Mouse (Mus musculus) heart, embryonic 16.5 days (tissue): ENCODE measurements around the gene Sh3gl3. TPM values are rescaled to one million over a fixed set of nuclear protein-coding genes. Genes with fewer than 3 reads are reported as not detected.

ENCODE experiments used
- ATAC-seq: fragments of 200-750 bp; cut with Nextera tagmentation; replicated peaks from 2 replicates; pipeline ENCODE4 v1.8.0; 2017; ENCODE audit warnings: moderate number of reproducible peaks; ENCODE audit not compliant: insufficient read depth, low FRiP score; ENCODE audit errors: extremely low read depth
- H3K27ac ChIP-seq: fragments of 300-500 bp; sonication (generic); 2 replicates; pipeline ENCODE4 v1.5.1; 2014; ENCODE audit warnings: mild to moderate bottlenecking, low read length, control low read depth, moderate library complexity
- H3K27me3 ChIP-seq: fragments of 300-500 bp; sonication (generic); 2 replicates; pipeline ENCODE4 v1.6.1; 2014; ENCODE audit warnings: low read length, mixed read lengths; ENCODE audit not compliant: control insufficient read depth, insufficient read depth
- H3K36me3 ChIP-seq: fragments of 300-500 bp; sonication (generic); 2 replicates; pipeline ENCODE4 v1.6.1; 2014; ENCODE audit not compliant: control insufficient read depth, insufficient read depth
- H3K4me1 ChIP-seq: fragments of 300-500 bp; sonication (generic); 2 replicates; pipeline ENCODE4 v1.6.1; 2014; ENCODE audit warnings: low read length, mixed read lengths; ENCODE audit not compliant: control insufficient read depth, insufficient read depth
- H3K4me2 ChIP-seq: fragments of 300-500 bp; sonication (generic); 2 replicates; pipeline ENCODE4 v1.6.1; 2014; ENCODE audit warnings: low read depth, mild to moderate bottlenecking, control low read depth, low read length
- H3K4me3 ChIP-seq: fragments of 300-500 bp; sonication (generic); 2 replicates; pipeline ENCODE4 v1.5.1; 2014; ENCODE audit warnings: mild to moderate bottlenecking, control low read depth, low read length
- H3K9ac ChIP-seq: fragments of 300-500 bp; sonication (generic); 2 replicates; pipeline ENCODE4 v1.6.1; 2014; ENCODE audit warnings: low read length, control low read depth
- H3K9me3 ChIP-seq: fragments of 300-500 bp; sonication (generic); replicated peaks from 2 replicates; pipeline ENCODE4 v1.6.1; 2016; ENCODE audit warnings: low read length; ENCODE audit not compliant: control insufficient read depth
- WGBS: fragments of 180-500 bp; shearing (Covaris S2); extraction: QIAGEN DNeasy Blood & Tissue Kit; methylation state at CpG from one replicate; pipeline ENCODE4 v1.1.7; 2014; 5-methylcytosine and 5-hydroxymethylcytosine counted together
- polyA plus RNA-seq: library from polyadenylated mRNA; unstranded; fragments of >200 nt; fragmentation: Nextera tagmentation; extraction: Ambion mirVana; gene quantifications from 2 replicates; pipeline ENCODE4 v1.2.1, GENCODE M21; 2015

Sh3gl3 gene
- polyA plus RNA-seq, 1 experiment from 2014 or later, result 4.6 TPM

- Histone ChIP-seq H3K27ac (no peak overlapping the region), H3K9ac (no peak overlapping the region), H3K9me3 (no peaks in the 10 kb centered on the region), H3K4me1 (no peaks in the 10 kb centered on the region), H3K36me3 (no peaks in the 10 kb centered on the region), H3K27me3 (no peaks in the 10 kb centered on the region), H3K4me2 (no peak overlapping the region), H3K4me3 (no peak overlapping the region)
- WGBS, result 74% methylated on average over 3 of the region's 3 CpGs
- ATAC-seq, result no peak
Observed at GRCm38 (mm10) chr7:82244701-82245100, 71.1 kb downstream of the Sh3gl3 start.

- Histone ChIP-seq H3K9me3 (no peaks in the 10 kb centered on the region), H3K27ac (no peak overlapping the region), H3K4me2 (no peak overlapping the region), H3K27me3 (no peaks in the 10 kb centered on the region), H3K4me1 (no peaks in the 10 kb centered on the region), H3K36me3 (no peaks in the 10 kb centered on the region), H3K9ac (no peak overlapping the region), H3K4me3 (no peak overlapping the region)
- 79% methylated on average over 10 of the region's 10 CpGs for WGBS
- no peak for ATAC-seq
Observed at GRCm38 (mm10) chr7:82248953-82249695, 75.5 kb downstream of the Sh3gl3 start.

- no peak for ATAC-seq
- no peak overlapping the region for H3K9ac ChIP-seq
- no peaks in the 10 kb centered on the region for H3K9me3 ChIP-seq
- no peaks in the 10 kb centered on the region for H3K4me1 ChIP-seq
- no peak overlapping the region for H3K4me3 ChIP-seq
- no peaks in the 10 kb centered on the region for H3K27me3 ChIP-seq
- H3K36me3 ChIP-seq, result no peaks in the 10 kb centered on the region
- H3K4me2 ChIP-seq, result no peak overlapping the region
- 85% methylated on average over 1 of the region's 1 CpGs for WGBS
- no peak overlapping the region for H3K27ac ChIP-seq
Observed at GRCm38 (mm10) chr7:82253309-82253708, 79.7 kb downstream of the Sh3gl3 start.

GRCm38 (mm10) chr7:82256936-82257335 lies 83.3 kb downstream of the Sh3gl3 start:
- Histone ChIP-seq H3K4me1 (no peaks in the 10 kb centered on the region), H3K4me2 (no peak overlapping the region), H3K9me3 (no peaks in the 10 kb centered on the region), H3K4me3 (no peak overlapping the region), H3K27me3 (no peaks in the 10 kb centered on the region), H3K27ac (no peak overlapping the region), H3K36me3 (no peaks in the 10 kb centered on the region), H3K9ac (no peak overlapping the region)
- 70% methylated on average over 6 of the region's 6 CpGs for WGBS
- no peak for ATAC-seq

GRCm38 (mm10) chr7:82257530-82257929 lies 83.9 kb downstream of the Sh3gl3 start:
- Histone ChIP-seq H3K27ac (no peak overlapping the region), H3K9ac (no peak overlapping the region), H3K4me1 (no peaks in the 10 kb centered on the region), H3K4me3 (no peak overlapping the region), H3K4me2 (no peak overlapping the region), H3K9me3 (no peaks in the 10 kb centered on the region), H3K36me3 (no peaks in the 10 kb centered on the region), H3K27me3 (no peaks in the 10 kb centered on the region)
- ATAC-seq, result no peak
- WGBS, result 86% methylated on average over 4 of the region's 4 CpGs

GRCm38 (mm10) chr7:82260210-82260609 lies 86.6 kb downstream of the Sh3gl3 start:
- no peak overlapping the region for H3K9ac ChIP-seq
- no peaks in the 10 kb centered on the region for H3K9me3 ChIP-seq
- no peaks in the 10 kb centered on the region for H3K36me3 ChIP-seq
- H3K27me3 ChIP-seq, result no peaks in the 10 kb centered on the region
- no peak overlapping the region for H3K27ac ChIP-seq
- H3K4me1 ChIP-seq, result no peaks in the 10 kb centered on the region
- no peak overlapping the region for H3K4me3 ChIP-seq
- no peak for ATAC-seq
- WGBS, result 75% methylated on average over 6 of the region's 6 CpGs
- no peak overlapping the region for H3K4me2 ChIP-seq

GRCm38 (mm10) chr7:82263141-82263540 lies 89.5 kb downstream of the Sh3gl3 start:
- ATAC-seq, result no peak
- WGBS, result 18% methylated on average over 8 of the region's 8 CpGs
- Histone ChIP-seq H3K4me3 (no peak overlapping the region), H3K36me3 (no peaks in the 10 kb centered on the region), H3K9ac (no peak overlapping the region), H3K27ac (no peak overlapping the region), H3K27me3 (no peaks in the 10 kb centered on the region), H3K4me2 (no peak overlapping the region), H3K4me1 (no peaks in the 10 kb centered on the region), H3K9me3 (no peaks in the 10 kb centered on the region)

- Histone ChIP-seq H3K9me3 (no peaks in the 10 kb centered on the region), H3K4me3 (no peak overlapping the region), H3K4me1 (no peaks in the 10 kb centered on the region), H3K9ac (no peak overlapping the region), H3K4me2 (no peak overlapping the region), H3K27ac (no peak overlapping the region), H3K36me3 (no peaks in the 10 kb centered on the region), H3K27me3 (no peaks in the 10 kb centered on the region)
- 70% methylated on average over 2 of the region's 2 CpGs for WGBS
- no peak for ATAC-seq
Observed at GRCm38 (mm10) chr7:82264119-82264518, 90.5 kb downstream of the Sh3gl3 start.

GRCm38 (mm10) chr7:82265365-82265764 lies 91.7 kb downstream of the Sh3gl3 start:
- Histone ChIP-seq H3K4me1 (no peaks in the 10 kb centered on the region), H3K27me3 (no peaks in the 10 kb centered on the region), H3K27ac (no peak overlapping the region), H3K9me3 (no peaks in the 10 kb centered on the region), H3K9ac (no peak overlapping the region), H3K36me3 (no peaks in the 10 kb centered on the region), H3K4me2 (no peak overlapping the region), H3K4me3 (no peak overlapping the region)
- 45% methylated on average over 4 of the region's 4 CpGs for WGBS
- no peak for ATAC-seq
